Mouse (Mus musculus) ES-Bruce4 (cell line): ENCODE measurements around the gene Znrd1as.

Experiments
- CTCF ChIP-seq: IDR thresholded peaks from one replicate; pipeline ENCODE4 v1.8.1; 2011; ENCODE audit warnings: low read depth, low read length
- EP300 ChIP-seq: IDR thresholded peaks from 2 replicates; pipeline ENCODE4 v1.6.1; 2011; ENCODE audit warnings: low read depth, low read length; ENCODE audit not compliant: insufficient read depth
- POLR2A ChIP-seq: IDR thresholded peaks from one replicate; pipeline ENCODE4 v1.8.1; 2011; ENCODE audit warnings: low read length; ENCODE audit not compliant: insufficient read depth

DNA sequence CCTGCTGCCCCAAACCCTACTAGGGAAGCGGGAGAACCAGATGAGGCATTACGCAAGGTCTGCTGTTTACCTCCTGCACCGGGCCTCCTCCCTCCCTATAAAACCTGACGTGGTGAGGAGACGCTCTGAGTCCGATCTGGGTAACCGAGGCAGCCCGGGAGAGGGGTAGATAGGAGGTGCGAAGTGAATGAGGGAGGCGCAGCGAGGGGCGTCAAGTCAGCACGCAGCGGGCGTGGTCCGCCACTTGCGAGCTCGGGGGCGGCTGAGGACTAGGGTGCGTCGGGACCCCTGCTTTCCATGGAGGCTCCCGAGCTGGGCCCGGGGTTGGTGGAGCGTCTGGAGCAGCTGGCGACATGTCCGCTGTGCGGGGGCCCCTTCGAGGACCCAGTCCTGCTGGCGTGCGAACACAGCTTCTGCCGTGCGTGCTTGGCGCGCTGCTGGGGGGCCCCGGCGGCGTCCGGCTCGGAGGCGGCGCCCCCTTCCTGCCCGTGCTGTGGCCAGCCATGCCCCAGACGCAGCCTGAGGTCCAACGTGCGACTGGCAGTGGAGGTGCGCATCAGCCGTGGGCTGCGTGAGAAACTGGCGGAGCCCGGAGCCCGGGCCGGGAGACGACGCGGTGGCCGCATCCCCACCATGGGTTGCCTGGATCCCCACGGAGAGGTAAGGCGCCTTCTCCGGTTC, 15.5 kb upstream of the Znrd1as start, which contains the start of gene Rnf39:
- TF ChIP-seq POLR2A (no peak), EP300 (no peak), CTCF (no peak)
